Mouse (Mus musculus): ENCODE data around the gene Emc10. TPM values are rescaled to one million over a fixed set of nuclear protein-coding genes. Genes with fewer than 3 reads are reported as not detected.
A peak's percentile ranks its signal among the peaks of the same experiment; 100 is the strongest.

Gene Emc10
- polyA plus RNA-seq, 1 experiment: 26.0 TPM

- peaks cover 60% of the 10 kb centered on the region for H3K36me3 ChIP-seq (ENCODE audit: control insufficient read depth)
- H3K4me3 ChIP-seq (replicated peaks): peak overlapping the region; percentile 81
- no peaks in the 10 kb centered on the region for H3K9me3 ChIP-seq (ENCODE audit: control insufficient read depth, low read length)
- peaks cover 95% of the 10 kb centered on the region for H3K4me1 ChIP-seq (ENCODE audit: control insufficient read depth)
- TF ChIP-seq TAL1 (IDR thresholded peaks at IDR 0.05; ENCODE audit: low read length) (no peak), GATA1 (IDR thresholded peaks at IDR 0.05; ENCODE audit: low read length) (0 out of 2 replicates have a peak, but pooled peaks have one; percentile 12)
- H3K27me3 ChIP-seq (ENCODE audit: control insufficient read depth): peaks cover 13% of the 10 kb centered on the region
These were observed 27.6 kb downstream of the Emc10 start for GRCm38 (mm10) chr7:44468644-44469285.

- Histone ChIP-seq H3K9me3 (ENCODE audit: control insufficient read depth, low read length) (no peaks in the 10 kb centered on the region), H3K36me3 (ENCODE audit: control insufficient read depth) (peaks cover 58% of the 10 kb centered on the region), H3K4me1 (ENCODE audit: control insufficient read depth) (peaks cover 94% of the 10 kb centered on the region), H3K4me3 (replicated peaks) (peak within 1 kb of the TSS; percentile 81), H3K27me3 (ENCODE audit: control insufficient read depth) (peaks cover 18% of the 10 kb centered on the region)
- TF ChIP-seq TAL1 (IDR thresholded peaks at IDR 0.05; ENCODE audit: low read length) (no peak), GATA1 (IDR thresholded peaks at IDR 0.05; ENCODE audit: low read length) (no peak)
These were observed 28.4 kb downstream of the Emc10 start, which contains the start of gene Josd2 for GRCm38 (mm10) chr7:44467811-44468411. TSS of gene Josd2 (plus strand) at chr7:44467980.

GRCm38 (mm10) chr7:44466888-44467311 is 29.4 kb downstream of the Emc10 start:
- Histone ChIP-seq H3K9me3 (ENCODE audit: control insufficient read depth, low read length) (peaks cover 7% of the 10 kb centered on the region), H3K4me3 (replicated peaks) (peak overlapping the region; percentile 81), H3K4me1 (ENCODE audit: control insufficient read depth) (peaks cover 93% of the 10 kb centered on the region), H3K36me3 (ENCODE audit: control insufficient read depth) (peaks cover 51% of the 10 kb centered on the region), H3K27me3 (ENCODE audit: control insufficient read depth) (peaks cover 29% of the 10 kb centered on the region)
- no peak for TF ChIP-seq TAL1 (IDR thresholded peaks at IDR 0.05; ENCODE audit: low read length)
- TF ChIP-seq GATA1 (IDR thresholded peaks at IDR 0.05; ENCODE audit: low read length): no peak

- Histone ChIP-seq H3K4me3 (replicated peaks) (no peak overlapping the region), H3K9me3 (ENCODE audit: control insufficient read depth, low read length) (peaks cover 14% of the 10 kb centered on the region), H3K27me3 (ENCODE audit: control insufficient read depth) (peaks cover 35% of the 10 kb centered on the region), H3K36me3 (ENCODE audit: control insufficient read depth) (peaks cover 45% of the 10 kb centered on the region), H3K4me1 (ENCODE audit: control insufficient read depth) (peaks cover 88% of the 10 kb centered on the region)
- TF ChIP-seq TAL1 (IDR thresholded peaks at IDR 0.05; ENCODE audit: low read length) (no peak), GATA1 (IDR thresholded peaks at IDR 0.05; ENCODE audit: low read length) (no peak)
These were observed 30.1 kb downstream of the Emc10 start for GRCm38 (mm10) chr7:44466006-44466887.

GRCm38 (mm10) chr7:44465111-44465510 is 31.2 kb downstream of the Emc10 start, which contains the start of gene Aspdh:
TSS of gene Aspdh (plus strand) at chr7:44465391.
- Histone ChIP-seq H3K9me3 (ENCODE audit: control insufficient read depth, low read length) (peaks cover 20% of the 10 kb centered on the region), H3K4me1 (ENCODE audit: control insufficient read depth) (peaks cover 76% of the 10 kb centered on the region), H3K27me3 (ENCODE audit: control insufficient read depth) (peaks cover 46% of the 10 kb centered on the region), H3K36me3 (ENCODE audit: control insufficient read depth) (peaks cover 33% of the 10 kb centered on the region), H3K4me3 (replicated peaks) (peak within 1 kb of the TSS; percentile 17)
- TF ChIP-seq GATA1 (IDR thresholded peaks at IDR 0.05; ENCODE audit: low read length): no peak
- TF ChIP-seq TAL1 (IDR thresholded peaks at IDR 0.05; ENCODE audit: low read length): no peak

- no peak for TF ChIP-seq TAL1 (IDR thresholded peaks at IDR 0.05; ENCODE audit: low read length)
- TF ChIP-seq GATA1 (IDR thresholded peaks at IDR 0.05; ENCODE audit: low read length): no peak
- peaks cover 71% of the 10 kb centered on the region for H3K4me1 ChIP-seq (ENCODE audit: control insufficient read depth)
- H3K4me3 ChIP-seq (replicated peaks): no peak overlapping the region
- H3K36me3 ChIP-seq (ENCODE audit: control insufficient read depth): peaks cover 27% of the 10 kb centered on the region
- peaks cover 20% of the 10 kb centered on the region for H3K9me3 ChIP-seq (ENCODE audit: control insufficient read depth, low read length)
- H3K27me3 ChIP-seq (ENCODE audit: control insufficient read depth): peaks cover 52% of the 10 kb centered on the region
These were observed 31.8 kb downstream of the Emc10 start for GRCm38 (mm10) chr7:44464511-44464910.

GRCm38 (mm10) chr7:44463556-44464225 is 32.6 kb downstream of the Emc10 start:
- H3K27me3 ChIP-seq (ENCODE audit: control insufficient read depth): peaks cover 61% of the 10 kb centered on the region
- no peak overlapping the region for H3K4me3 ChIP-seq (replicated peaks)
- H3K9me3 ChIP-seq (ENCODE audit: control insufficient read depth, low read length): peaks cover 20% of the 10 kb centered on the region
- H3K4me1 ChIP-seq (ENCODE audit: control insufficient read depth): peaks cover 64% of the 10 kb centered on the region
- peaks cover 19% of the 10 kb centered on the region for H3K36me3 ChIP-seq (ENCODE audit: control insufficient read depth)
- TF ChIP-seq GATA1 (IDR thresholded peaks at IDR 0.05; ENCODE audit: low read length) (no peak), TAL1 (IDR thresholded peaks at IDR 0.05; ENCODE audit: low read length) (no peak)

- no peak overlapping the region for H3K4me3 ChIP-seq (replicated peaks)
- peaks cover 60% of the 10 kb centered on the region for H3K4me1 ChIP-seq (ENCODE audit: control insufficient read depth)
- peaks cover 21% of the 10 kb centered on the region for H3K9me3 ChIP-seq (ENCODE audit: control insufficient read depth, low read length)
- peaks cover 13% of the 10 kb centered on the region for H3K36me3 ChIP-seq (ENCODE audit: control insufficient read depth)
- peaks cover 66% of the 10 kb centered on the region for H3K27me3 ChIP-seq (ENCODE audit: control insufficient read depth)
- TF ChIP-seq TAL1 (IDR thresholded peaks at IDR 0.05; ENCODE audit: low read length): no peak
- TF ChIP-seq GATA1 (IDR thresholded peaks at IDR 0.05; ENCODE audit: low read length): no peak
These were observed 33.3 kb downstream of the Emc10 start for GRCm38 (mm10) chr7:44463056-44463425.

Measured in erythroblast, embryonic 14.5 days (primary cell).